Mouse (Mus musculus) B cell, adult 2 months (primary cell): ENCODE measurements around the gene Plekhg5.

ENCODE experiments used
- DNase-seq, 2 experiments: peaks; one replicate each; pipeline ENCODE4 v3.0.0; 2022

The Plekhg5 gene

DNA sequence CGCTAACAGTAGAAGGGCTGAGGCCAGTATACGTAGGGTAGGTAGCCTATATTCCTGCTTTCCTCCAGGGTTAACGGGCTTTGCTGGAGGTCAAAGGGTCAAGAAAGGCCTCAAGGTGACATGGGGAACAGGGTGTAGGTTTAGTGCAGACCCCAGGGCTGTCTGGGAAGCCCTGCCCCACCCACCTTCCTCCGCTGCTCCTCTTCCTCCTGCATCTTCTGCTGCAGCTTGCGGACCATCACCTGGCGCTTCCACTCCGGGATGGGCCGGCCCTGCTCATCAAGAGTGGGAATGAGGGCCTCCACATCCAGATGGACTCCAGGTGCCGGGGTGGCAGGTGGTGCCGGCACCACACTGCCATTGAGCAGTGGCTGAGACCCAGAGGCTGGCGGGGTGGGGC is 55.6 kb downstream of the Plekhg5 start:
- DNase-seq: no peak

DNA sequence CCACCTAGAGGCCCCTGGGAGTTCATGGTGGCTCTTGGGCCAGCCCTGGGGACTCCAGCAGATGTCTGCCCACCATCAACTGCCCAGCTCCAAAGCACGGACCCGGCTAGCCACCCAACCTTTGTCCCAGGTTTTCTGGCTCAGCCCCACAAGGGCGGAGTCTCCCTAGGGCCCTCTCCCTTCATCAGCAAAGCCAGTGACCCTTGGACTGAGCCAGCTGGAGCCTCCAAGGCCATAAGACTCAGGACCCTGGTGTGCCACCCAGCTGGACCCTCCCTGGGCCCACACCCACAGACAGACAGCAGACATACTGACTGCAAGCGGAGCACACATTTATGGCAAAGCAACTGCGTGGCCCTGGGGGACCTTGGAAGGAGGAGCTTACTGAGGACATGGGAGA is 56.5 kb downstream of the Plekhg5 start:
- DNase-seq: no peak

DNA sequence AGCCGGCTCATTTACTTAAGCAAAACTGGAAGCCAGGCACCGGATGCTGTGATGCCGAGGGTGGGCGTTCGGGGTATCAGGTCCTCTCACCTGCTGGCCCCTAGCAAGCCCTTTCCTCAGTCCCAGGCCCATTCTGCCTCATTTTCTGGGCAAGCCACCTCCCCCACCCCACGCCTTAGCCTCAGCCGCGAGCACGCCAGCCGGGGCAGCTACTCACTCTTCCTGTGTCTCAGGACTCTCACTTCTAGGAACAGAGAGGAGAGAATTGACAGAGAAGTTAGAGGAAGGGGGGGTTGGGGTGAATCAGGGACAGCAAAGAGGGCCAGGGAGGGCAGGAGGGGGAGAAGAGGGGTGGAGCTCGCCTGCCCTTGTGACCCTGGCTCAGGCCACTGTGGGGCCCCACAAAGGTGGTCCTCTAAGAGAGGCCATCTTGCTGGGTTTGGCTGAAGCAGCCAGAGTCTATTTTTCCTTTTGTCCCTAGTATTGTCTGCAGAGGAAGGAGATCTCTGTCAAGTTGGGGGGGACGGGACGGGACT is 57.2 kb downstream of the Plekhg5 start:
- no peak for DNase-seq

DNA sequence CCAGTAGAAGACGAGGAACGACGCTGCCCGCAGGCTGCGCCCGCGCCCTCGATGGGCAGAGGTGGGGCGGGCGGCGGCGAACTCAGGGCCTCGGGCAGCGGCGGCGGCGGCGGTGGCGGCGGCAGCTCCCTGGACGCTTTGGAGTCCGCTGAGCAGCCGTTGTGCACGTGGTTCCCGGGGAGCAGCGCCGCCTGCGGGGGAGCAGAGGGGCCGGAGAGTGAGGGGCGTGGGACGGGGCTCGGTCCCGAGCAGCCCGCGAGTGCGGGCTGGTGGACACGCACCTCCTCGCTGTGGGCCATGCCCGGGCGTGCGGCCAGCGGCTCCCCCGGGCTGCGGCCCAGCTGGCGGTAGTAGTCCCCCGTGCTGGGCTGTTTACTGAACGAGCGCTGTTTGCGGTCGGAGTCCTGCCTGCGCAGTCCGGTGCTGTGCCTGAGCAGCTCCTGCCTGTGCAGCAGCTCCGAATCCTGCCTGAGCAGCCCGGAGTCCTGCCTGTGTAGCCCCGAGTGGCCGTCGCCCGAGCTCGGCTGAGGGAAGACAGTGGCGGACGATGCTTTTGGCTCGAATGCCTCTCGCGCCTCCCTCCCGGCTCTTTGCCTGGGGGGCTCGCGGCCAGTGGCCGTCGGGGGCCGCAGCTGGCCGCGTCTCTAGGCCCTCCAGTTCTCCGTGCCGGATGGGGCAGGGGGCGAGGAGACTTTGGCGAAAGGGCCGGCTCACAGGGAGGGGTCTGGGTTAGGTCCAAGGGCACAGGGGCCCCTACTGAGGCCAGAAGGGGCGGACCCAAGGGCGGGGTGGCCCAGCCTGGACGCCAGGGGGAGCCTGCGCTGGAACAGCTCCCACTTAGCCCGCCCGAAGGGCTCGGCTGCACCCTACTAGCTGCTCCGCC is 58.7 kb downstream of the Plekhg5 start:
- peak; percentile 79 for DNase-seq

DNA sequence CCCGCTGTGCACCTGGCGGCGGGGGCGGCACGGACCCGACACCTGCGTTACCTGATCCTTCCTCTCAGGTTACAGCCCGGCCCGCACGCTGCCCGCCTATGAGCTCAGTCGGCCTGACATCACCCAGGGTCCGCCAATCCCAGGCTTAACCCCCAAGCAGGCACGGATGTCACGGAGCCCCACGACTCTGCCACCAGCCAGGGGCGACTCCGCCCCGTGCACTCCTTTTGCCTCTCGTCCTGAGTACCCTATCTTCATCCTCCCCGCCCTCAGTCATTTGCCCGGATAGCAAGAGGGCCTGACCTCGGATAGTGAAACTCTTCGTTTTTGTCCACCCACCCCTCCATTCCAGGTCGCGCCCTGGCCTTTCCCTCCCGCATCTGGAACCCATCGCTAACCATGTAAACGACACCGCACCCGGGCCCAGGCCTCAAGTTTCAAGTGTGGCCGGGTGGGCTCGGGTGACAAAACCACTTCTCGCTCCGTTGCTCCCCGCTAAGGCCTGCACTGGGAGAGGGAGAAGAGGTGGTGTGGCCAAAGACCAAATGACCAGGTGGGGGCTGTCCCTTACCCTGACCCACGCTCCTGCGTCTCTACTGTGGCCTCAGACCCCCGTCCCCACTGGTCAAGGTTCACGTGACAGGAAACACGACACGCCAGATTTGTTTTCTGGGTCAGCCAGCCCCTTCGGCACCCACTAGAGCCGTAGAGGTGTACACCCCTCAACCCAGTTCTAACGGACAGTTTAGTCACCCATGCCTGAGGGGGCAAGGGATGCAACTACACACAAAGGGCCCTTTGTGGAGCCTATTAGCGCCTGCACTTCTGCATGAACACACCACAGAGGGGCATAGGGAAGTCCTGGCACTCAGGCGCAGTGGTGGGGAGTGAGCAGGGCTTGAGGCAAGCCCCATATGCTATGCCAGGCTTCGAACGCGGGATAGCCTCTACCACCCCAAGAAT is 59.8 kb downstream of the Plekhg5 start:
- DNase-seq: no peak

DNA sequence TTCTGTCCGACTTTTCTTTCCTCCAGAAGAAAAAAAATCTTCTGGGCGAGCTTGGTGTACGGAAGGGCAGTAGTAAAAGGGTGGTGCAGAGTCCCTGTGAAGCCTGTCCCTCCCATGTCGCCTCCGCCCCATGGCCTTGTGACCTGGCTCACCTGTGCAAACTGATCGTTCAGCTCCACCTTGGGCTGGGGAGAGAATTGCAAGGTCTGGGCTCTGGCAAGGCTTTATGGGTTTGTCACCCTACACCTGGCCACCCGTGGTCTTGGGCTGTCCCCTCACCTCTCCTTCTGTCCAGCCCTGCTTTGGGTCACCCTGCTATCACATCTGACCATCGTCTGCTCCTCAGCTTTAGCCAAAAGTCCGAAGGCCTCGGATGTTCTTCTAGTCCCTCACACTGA is 60.5 kb downstream of the Plekhg5 start:
- DNase-seq: no peak

DNA sequence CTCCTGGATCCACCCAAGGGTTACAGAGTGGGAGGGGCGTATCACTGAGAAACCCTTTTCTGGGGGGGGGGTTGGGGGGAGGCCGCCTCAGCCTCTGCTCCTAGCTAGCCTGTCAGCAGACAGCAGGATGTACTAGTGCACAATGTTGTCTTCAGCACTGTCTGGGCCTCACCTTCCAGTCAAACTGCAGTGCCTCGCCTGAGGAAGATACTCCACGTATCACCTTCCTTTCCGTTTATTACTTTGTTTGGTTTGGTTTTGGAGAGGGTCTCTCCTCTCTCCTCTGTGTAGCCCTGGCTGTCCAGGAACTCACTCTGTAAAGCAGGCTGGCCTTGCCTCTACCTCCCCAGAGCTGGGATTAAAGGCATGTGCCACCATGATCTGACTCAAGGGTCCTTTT is 60.9 kb downstream of the Plekhg5 start:
- no peak for DNase-seq

DNA sequence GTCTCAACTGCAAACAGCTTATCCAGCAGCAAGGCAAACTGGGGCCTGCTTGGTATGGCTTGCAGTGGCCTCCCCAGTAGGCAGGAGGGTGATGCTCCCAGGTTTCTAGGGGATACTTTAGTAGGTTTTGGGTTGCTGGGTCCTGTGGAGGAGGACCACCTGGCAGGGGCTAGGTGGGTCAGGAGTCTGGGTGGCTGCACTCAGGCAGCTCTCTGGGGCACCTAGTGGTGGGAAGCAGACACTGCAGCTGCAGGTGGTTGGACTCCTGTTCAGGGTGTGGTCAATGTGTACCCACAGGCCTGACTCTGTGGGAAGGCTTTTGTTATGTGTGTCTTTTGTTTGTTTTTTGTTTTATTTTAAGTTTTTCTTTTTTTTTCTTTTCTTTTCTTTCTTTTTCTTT is 62.2 kb downstream of the Plekhg5 start:
- peak; percentile 69 to 72 for DNase-seq

DNA sequence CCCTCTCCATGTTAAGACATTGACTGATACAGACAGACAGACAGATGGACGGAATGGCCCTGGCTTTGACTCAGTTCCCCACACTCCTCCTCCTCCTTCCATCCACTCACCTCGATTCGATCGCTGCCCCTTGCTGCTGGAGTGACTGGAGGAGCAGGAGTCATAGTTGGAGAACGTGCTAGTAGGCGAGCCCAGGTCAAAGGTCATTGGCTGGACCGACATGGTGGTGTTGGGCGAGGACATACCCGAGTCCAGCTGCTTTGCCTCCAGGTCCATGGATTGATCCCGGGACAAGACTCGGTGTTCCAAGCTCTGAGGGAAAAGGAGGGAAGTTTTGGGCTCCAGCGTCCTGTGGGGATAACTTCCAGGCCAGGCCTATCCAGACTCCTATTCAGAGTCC is 63.1 kb downstream of the Plekhg5 start:
- DNase-seq: no peak

DNA sequence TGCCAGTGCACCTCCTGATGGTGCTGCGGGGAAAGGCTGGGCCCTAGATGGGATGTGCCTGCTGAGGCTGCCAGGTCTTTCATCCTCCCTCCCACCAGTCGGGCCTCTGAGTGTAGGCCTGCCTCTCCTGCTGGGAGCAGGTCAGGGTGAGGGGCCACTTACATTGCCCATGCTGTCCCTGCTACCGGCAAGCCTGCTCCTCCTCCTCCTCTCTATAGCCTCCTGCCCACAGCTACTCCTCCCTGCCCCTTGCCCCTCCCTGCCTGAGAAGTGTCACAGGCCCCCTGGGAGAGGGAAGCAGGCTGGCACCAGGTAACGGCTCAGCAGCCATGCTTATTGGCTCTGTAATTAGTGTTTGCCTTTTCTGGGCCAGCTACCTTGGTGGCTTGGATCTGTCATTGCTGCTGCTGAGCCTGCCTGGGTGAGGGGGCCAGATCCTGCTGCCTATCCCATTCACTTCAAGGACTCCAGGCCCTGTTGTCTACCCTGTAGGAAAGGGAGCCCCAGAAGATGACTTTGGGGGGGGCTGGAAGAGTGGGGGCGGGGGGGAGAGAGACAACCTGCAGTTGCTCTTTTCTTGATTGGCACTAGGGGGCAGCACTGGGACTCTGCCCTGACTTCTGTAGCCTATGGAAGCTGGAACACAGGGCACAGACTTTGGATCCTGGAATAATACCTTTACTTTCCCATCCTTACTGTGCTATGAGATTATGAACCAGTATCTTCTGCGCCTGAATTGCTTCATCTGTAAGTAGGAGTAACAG is 64.0 kb downstream of the Plekhg5 start:
- peak; percentile 61 to 64 for DNase-seq

DNA sequence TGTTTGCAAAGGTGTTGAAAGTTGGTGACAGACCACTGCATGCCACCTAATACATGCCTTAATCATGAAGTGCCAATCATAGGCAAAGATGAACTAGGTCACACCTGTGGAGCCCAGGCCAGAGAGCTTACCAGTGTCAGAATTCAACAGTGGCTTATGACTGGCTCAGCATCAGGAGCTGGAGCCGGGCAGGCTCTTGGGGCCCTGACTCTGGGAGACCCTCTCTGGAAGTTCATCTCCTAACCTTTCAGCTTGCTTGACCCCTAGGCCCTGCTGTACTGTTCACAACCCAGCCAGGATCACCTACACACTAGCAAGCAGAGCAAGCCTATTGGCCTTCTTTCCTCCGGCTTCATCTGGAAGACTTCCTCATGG is 64.6 kb downstream of the Plekhg5 start:
- DNase-seq: no peak

DNA sequence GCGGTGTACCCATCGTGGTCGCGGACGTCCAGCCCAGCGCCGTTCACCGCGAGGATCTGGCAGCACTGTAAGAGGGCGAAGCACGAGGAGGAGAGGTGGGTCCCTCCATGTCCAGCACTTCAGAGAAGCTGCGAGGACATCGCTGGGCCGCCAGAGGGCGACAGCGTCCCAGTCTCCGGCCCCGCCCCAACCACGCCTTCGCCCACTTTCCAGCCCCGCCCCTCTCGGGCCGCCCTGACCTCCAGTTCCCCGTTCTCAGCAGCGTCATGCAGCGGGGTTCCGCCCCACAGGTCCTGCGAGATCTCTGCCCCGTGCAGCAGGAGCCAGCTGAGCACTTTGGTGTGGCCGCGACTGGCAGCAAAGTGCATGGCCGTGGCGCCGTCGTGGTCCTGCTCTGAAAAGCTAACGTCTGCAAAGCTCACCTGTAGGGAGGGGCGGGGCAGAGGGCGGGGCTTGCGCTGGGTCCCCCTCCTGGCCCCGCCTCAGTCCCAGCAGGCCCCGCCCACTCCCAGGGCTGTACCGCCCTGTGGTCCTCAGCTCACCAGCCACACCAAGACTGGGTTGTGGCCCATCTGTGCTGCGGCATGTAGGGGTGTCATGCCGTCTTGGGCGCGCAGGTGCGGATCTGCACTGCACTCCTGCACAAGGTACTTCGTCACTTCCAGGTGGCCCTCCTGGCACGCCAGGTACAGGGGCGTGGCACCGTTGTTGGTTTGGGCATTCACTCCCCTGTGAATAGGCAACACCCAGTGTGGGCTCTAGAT is 66.4 kb downstream of the Plekhg5 start:
- peak; percentile 97 to 98 for DNase-seq

DNA sequence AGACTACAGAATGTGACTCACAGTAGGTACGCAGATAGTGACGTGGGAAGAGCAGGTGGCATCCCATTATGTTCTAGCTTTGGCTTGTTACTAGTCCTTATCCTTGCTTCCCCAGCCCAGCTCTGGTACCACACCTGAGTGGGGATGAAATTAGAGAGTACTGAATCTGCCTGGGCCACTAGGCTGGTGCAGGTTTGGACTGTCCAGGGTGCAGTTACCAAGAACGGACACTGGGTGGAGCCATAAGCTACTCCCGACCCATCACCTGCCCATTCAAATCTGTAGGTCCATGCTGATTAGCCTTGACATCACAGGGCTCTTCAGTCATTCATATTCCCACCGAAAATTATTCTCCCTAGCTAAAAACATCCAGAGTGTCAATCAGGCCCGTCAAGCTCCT is 68.1 kb downstream of the Plekhg5 start:
- DNase-seq: peak; percentile 75 to 76

DNA sequence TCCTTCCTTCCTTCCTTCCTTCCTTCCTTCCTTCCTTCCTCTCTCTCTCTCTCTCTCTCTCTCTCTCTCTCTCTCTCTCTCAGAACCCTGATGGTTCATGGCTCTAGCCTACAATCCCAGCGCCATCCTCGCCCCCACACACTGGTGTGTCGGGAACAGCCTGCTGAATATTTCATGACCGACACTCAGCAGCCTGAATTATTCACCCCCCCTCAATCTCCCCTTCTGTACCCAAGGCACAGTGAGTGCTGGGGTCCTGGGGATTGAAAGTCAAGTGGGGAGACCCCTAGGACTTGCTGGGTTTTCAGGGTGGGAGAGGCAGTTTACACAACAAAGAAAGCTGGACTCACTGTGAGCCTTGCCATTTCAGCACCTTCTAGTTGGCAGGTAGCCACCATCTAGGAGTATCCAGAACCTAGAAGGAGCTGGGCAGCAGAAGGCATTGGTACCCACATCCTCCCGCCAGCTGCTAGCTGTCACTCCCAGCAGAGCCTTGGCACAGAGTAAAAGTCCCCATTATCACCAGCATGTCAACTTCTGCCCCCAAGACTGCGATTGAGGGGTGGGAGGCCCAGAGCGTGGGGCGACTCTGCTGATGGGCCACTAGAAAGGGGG is 69.3 kb downstream of the Plekhg5 start:
- no peak for DNase-seq

DNA sequence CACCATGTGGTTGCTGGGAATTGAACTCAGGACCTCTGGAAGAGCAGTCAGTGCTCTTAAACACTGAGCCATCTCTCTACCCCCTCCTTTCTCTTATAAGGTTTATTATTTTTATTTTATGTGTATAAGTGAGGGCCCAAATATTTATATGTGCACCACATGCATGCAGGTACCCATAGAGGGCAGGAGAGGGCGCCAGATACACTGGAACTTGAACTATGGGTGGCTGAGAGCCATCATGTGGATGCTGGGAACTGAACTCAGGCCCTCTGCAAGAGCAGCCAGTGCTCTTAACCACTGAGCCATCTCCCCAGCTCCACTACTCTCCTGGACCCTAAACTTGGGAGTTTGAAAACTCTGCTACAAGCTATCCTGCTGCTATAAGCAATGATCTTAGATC is 71.3 kb downstream of the Plekhg5 start:
- DNase-seq: no peak

DNA sequence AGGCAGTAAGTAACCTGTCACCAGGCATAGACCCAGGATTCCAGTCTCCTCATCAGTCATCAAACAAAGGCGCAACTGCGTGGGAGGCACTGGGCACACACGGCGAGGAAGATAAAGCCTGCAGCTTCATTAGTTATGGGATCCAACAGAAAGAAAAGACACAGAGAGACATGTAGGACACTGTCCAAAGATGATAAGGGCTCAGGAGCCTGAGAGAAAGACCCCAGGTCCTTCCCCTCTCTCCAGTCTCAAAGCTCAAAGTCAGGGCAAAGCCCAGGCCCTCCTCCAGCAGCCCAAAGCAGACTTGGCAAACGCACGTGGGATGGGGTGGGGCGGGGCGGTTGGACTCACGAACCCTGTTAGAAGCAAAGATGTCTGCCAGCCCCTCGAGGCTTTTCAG is 73.2 kb downstream of the Plekhg5 start:
- no peak for DNase-seq

DNA sequence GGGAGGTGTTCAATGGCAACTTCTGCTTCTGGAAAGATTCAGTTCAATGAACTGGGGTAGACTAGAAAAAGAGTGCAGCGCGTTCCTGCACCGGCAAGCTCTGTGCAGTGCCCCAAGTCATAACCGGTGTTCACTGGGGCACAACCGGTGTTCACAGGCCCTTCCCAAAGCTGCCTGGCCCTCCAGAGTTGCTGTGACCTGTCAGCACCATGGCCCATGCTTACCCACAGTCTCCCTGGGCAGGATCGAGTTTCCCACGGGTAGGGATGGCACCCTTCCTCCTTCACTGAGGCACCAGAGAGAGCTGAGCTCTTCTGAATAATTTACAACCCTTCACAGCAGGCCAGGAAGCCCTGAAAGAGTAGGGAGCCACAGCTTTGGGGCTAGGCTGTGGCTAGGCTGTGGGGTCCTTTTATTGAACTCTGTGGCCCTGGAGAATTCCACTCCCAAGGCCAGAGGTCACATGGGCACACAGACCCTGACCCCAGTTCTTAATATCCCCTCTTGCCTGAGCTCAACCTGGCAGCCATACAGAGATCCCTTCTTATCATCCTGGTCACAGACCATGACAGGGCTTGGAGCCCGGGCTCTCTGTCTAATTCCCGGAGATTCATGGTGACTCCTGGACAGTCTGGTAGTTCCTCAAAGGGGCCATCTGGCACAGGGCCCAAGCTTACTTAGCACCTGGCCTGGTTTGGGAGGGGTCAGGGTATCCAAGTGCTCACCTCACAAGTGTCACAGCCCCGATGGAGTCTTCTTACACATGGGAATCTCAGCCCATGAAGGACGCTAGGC is 73.9 kb downstream of the Plekhg5 start:
- DNase-seq: no peak

DNA sequence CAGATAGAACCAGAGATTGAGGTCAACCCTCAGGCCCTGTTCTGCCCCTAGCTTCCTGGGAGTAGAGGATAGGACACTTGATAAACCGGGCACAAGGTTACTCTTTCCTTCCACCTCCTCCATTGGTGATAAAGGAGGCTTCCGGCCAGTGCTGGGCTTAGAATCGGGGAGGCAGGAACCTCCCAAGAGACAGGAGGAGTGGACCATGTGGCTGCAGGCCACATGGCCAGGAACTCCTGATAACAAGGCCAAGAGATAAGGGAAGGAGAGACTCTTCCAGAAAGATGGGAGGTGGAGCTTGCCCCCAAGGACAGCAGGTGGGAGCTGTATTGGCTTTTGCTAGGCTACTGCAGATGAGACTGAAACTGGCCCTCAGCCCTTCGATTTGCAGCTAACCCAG is 78.2 kb downstream of the Plekhg5 start:
- DNase-seq: no peak

DNA sequence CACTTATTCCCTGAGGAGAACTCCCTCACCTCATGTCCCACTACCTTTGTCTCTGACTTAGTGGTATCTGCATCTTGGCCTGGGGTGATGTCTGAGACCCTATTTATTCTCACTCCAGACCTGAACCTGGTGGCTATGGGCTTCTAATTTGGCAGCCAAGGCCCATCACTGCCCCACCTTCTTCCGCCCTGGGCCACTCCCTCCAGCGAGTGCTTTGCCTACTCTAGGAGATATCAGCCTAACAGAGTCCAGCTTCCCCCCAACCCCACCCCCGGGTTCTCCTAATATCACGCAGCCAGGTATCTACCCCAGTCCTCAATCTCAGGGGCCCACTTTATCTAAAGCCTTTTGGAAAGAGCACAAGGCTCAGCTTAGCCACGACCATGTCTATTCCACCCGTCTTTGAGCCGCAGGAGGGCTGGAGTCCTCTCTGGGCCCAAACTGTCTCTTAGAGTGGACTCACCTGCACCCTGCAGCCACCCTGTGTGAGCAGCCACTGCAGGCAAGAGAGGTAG is 79.2 kb downstream of the Plekhg5 start:
- DNase-seq: no peak

DNA sequence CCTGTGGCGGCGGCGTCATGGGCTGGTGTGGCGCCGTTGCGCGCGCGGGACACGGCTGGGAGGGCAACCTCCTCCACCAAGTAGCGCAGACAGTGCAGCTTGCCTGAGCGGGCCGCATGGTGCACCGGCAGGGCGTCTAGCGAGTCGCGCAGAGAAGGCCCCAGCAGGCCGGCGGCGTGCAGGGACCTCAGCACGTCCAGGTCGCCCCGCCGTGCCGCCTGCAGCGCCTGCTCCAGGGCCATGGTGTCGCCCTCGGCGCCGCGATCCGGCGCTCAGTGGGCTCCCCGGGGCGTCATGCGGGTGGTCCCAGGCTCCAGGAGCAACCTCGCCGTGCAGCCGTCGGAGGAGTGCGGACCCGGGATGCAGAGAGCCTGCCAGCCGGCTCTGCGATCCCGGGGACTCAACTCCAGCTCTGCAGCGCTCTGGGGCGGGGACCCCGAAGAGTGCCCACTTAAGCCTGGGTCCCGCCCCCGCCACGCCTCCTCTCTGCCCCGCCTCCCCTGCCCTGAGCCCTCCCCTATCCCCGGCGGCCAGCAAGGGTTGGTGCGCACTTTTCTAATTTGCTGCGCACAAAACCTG is 79.8 kb downstream of the Plekhg5 start, which contains the start of gene Espn:
TSS of gene Espn (minus strand) at position 406 of the 579 bp plus-strand sequence.
- peak; percentile 56 to 60 for DNase-seq
